Mouse (Mus musculus): ENCODE data around the gene Tmem184b.

Gene Tmem184b

DNA sequence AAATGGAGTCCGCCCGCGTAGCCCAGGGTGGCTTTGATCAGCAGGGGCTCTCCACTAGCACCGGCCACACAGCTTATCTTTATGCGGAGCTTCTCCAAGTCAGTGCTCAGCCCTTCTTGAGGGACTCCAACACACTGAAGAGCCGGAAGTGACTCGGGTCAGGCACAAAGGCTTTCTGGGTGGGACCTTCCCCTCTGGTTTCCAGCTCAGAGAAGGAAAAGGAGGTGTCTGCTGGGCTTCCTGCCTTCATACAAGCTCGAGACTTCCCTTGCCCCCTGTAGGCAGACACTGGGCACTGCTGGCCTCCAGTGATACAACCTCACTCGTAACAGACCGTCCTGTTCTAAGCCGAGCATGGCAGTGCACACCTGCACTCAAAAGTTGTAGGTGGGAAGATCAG lies 6.6 kb downstream of the Tmem184b start:
- peak; percentile 74 for DNase-seq

- DNase-seq = no peak
These were observed 8.1 kb downstream of the Tmem184b start for GRCm38 (mm10) chr15:79395281-79395680.

DNA sequence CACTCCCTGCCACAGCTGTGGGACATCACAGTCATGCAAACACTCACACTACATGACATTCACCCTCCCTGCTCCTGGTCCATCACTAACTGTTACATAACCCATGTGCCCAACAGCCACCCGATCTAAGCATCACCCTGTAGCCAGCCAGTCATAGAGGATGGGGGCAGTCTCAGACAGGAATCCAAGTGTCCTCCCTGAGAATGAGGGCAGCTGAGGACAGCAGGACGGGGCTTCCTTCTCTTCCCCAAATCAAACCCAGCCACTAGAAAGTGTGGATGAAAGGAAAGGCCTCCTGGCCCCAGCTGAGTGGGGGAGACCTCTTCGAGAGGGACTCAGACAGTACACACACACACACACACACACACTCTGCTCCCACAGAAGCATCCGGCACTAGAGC lies 8.5 kb downstream of the Tmem184b start:
- peak; percentile 11 for DNase-seq

DNA sequence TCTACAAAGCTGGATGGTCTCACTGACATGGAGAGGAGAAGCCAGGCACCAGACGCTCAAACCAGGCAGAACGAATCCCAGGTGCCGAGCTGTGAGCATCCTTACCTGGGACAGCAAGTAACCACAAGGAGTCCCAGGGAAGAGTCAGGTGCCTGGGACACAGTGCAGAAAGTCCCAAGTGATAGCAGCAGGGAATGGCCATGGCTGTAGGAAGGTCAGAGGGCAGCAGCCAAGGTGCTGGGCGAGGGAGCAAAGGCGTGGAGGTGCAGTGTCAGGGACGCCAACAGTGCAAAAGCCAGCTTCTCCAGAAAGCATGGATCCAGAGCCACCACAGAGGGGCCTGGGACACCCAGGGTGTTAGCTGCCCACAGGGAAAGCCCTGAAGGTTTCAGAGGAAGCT lies 10.3 kb downstream of the Tmem184b start:
- DNase-seq = no peak

DNA sequence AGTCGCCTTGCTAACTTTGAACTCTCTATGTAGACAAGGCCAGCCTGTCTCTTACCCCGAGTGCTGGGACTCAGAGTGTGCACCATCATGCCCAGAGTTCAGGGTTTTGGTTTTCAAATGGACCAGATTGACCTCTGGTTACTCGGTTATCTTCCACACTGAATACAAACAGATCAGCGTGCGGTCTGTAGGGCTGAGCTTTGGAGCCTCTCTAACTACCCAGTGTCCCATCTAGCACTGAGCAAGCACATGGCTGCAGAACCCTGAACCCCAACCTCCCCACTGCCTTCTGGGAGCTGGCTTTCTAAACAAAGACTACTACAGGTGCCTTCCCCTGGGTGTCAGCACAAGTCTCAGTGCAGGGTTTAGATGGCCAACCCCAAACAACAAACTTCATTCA lies 10.8 kb downstream of the Tmem184b start:
- DNase-seq = no peak

- DNase-seq = peak; percentile 81
These were observed 11.8 kb downstream of the Tmem184b start for GRCm38 (mm10) chr15:79391447-79392093.

- DNase-seq = peak; percentile 74
These were observed 12.9 kb downstream of the Tmem184b start for GRCm38 (mm10) chr15:79390434-79390833.

- peak; percentile 19 for DNase-seq
These were observed 15.2 kb downstream of the Tmem184b start for GRCm38 (mm10) chr15:79388171-79388570.

- DNase-seq = no peak
These were observed 15.8 kb downstream of the Tmem184b start for GRCm38 (mm10) chr15:79387611-79388010.

DNA sequence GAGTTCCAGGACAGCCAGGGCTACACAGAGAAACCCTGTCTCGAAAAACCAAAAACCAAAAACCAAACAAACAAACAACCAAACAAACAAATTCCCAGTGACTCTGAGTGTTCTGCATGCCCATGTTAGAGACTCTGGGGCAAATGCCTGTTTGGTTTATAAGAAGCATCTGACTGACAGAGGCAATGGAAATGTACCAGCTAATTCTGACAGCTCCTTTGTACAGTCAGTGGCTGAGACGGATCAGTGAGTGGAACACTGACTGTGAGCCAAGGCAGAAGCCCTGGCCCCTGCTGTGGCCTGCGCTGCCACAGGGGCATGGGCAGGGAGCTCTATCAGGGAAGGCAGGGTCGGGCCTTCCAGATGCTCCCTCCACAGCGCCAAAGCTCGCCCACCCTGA lies 16.3 kb downstream of the Tmem184b start:
- DNase-seq = no peak

GRCm38 (mm10) chr15:79381644-79382043 lies 21.7 kb downstream of the Tmem184b start:
- DNase-seq = no peak

DNA sequence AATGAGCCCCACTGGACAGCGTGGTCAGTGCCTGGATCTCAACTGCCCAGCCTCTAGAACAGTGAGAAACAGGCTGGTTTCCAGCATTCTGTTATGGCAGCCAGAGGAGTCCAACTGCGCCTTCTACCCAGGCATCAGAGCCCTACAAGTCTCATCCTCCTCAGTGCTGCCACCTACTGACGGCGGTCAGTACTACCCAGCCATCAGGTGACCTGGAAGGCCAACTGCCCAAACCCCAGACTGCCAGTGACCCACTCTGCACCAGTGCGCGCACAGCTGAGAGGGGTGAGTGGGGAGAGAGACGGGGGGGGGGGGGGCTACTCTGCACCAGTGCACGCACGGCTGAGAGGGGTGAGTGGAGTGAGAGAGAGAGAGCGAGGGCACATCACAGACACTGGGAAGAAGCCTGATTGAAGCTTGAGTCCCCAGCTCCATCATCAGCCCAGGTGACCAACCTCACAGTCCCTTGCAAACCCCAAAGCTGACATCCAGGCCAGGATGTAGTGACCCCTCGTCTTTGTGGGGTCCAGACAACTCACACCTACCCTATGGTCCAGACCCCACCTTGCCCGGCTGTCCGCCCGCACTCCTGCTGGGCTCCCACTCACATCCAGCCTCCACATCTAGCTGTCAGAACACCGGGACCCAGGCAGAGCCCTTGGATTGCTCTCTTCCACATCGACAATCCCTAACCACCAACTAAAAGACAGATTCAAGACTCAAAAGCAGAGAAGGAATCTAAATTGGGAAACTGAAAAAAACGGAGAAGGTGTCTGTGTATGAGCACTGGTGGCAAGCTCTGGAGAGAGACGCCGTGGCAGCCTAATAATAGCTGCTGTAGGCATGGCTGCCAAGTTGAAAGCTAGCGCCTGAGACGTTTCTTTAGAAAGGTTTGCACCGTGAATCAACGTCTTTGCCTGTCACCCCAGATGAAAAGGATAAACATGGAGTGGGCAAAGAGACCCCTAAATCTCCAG lies 22.6 kb downstream of the Tmem184b start:
- peak; percentile 61 for DNase-seq

GRCm38 (mm10) chr15:79379658-79380057 lies 23.7 kb downstream of the Tmem184b start:
- no peak for DNase-seq

DNA sequence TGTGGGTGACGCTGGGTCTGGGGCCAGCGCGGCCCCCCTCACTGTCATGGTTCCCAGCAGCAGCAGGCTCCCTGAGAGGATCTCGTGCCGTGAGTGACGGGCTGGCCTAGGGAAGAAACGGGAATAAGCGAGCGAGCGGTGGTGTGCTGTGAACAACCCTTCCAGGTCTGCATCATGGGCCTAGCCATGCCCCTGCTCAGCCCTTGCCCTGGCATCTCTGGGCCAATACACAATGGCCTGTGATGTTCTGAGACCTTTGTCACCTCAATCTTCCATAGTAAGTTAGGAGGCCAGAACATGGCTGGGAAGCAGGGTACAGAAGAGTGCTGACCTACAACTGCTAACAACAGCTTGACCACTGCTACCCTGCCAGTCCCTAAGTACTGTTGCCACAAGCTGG lies 24.8 kb downstream of the Tmem184b start:
- DNase-seq = no peak

GRCm38 (mm10) chr15:79377681-79378080 lies 25.7 kb downstream of the Tmem184b start:
- DNase-seq = peak; percentile 68

DNA sequence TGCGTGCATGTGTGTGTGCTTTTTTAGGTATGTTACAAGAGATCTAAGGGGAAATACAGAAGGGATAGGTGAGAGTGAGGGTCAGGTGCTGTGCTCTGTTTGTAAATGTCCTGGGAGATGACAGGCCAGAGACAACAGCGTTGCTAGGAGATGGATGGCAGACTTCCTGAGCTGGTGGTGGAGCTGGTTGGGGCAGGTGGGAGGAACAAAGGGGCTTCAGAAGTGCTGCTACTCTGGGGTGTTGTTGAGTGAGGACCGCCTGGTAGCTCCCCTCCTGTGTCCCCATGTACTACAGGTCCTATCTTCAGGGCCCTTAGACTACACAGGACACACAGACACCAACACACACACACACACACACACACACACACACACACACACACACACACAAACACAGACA lies 28.6 kb downstream of the Tmem184b start:
- no peak for DNase-seq

DNA sequence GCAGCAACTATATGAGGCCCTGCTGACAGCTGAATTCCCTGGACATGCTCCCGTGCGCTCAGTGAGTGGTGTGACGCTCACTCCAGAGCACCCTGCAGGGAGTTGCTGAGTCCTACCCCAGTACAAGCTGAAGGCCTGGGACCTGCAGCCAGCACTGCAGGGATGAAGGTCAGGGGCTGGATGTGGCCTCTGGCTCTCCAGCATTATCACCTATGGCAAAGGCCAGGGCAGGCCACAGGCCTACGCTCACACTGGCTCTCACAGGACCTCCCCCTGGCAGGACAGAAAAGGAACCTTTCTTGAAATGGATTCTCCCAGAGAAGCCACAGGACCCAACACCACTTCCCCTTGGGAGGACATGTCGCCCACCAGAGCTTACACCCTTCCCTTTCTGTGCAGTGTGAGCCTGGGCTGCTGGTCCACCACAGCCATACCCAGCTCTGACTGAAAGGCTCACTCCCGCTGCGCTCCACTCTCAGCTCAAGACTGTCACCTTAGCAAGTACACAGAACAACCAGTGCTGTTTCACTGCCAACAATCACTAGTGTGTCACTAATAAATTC lies 33.0 kb downstream of the Tmem184b start:
- no peak for DNase-seq

GRCm38 (mm10) chr15:79369452-79370280 lies 33.7 kb downstream of the Tmem184b start:
- DNase-seq = no peak

DNA sequence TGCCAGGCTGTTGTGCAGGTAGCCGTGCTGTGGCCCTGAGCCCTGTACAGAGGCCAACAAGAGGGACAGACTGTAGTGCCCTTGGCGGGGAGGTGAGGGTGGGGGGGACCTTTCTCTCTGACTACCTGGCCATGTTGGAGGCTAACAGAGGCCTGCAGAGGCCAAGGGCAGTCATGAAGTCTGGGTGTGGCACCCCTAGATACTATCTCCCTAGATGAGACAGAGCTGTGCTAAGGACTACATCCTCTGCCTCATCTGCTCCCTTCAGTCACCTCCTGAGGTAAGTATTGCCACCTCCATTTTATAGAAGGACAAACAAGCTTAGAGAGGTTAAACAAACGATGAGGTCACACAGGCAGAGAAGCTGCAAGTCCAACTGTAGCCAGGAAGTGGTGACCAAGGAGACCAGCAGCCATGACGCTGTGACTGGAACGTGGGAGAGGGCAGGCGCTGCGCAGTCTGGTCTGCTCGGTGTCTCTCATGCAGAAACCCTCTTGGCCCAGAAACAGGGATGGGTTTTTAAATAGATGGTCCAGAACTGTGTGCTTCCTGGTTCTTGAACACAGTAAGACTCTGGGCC lies 34.4 kb downstream of the Tmem184b start:
- DNase-seq = no peak

GRCm38 (mm10) chr15:79368313-79368811 lies 35.0 kb downstream of the Tmem184b start:
- DNase-seq = peak; percentile 51

DNA sequence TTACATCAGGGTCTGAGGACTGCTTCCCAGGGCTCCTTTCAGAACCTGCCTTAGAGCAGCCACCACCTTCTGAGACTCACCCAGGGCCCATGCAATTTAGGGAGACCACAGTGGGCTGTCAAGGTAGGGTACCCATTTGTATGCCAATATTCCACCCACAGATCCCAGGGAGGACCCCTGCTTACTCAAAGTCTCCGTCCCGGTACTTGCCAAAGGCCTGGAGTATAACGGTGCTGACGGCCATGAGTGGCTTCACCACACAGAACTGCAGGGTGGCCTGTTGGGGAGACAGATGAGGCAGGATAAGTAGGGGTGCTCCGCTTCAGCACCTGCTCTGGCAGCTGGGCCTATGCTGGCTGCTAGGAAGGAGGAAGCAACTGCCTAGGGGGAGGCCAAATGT lies 37.0 kb downstream of the Tmem184b start:
- no peak for DNase-seq

DNA sequence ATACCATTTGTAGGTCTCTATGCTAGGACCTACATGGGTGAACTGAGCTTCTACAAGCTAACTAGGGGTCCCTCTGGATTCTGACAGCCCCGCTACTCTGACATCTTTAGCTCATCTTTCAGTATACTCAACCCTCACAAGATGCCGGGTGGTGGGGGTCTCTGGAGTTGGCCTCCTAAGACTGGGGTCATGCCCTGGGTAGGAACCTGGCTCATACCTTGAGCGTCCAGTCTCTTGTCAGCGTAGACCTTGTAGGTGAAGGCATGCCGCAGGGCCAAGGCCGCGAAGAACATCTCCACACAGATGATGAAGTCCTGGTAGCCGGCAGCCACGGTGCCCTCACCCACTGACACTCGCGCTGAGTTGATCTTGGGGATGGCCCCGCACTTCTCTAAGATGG lies 38.3 kb downstream of the Tmem184b start:
- DNase-seq = no peak
